Mouse (Mus musculus): ENCODE results near the gene Chrdl2. TPM values are rescaled to one million over a fixed set of nuclear protein-coding genes. Genes with fewer than 3 reads are reported as not detected.

Gene Chrdl2
- total RNA-seq, 1 experiment: 0.36 TPM

GRCm38 (mm10) chr7:99989844-99990760 is 15.9 kb upstream of the Chrdl2 start:
- peak overlapping the region; percentile 23; the same call in 1 of the 2 replicates for H3K9ac ChIP-seq (ENCODE audit: insufficient read depth, low read depth, low read length, poor library complexity, severe bottlenecking)
- peaks cover 7 to 18% of the 10 kb centered on the region in 2 experiments for H3K4me1 ChIP-seq (ENCODE audit: control insufficient read depth in 2 of 2, insufficient read depth in 2 of 2, low read length in 2 of 2, poor library complexity in 1 of 2)
- no peaks in the 10 kb centered on the region for H3K36me3 ChIP-seq (ENCODE audit: control insufficient read depth, insufficient read depth, low read length, poor library complexity, severe bottlenecking)
- no peak for DNase-seq (ENCODE audit: low read depth, low spot score)
- H3K9me3 ChIP-seq (ENCODE audit: control insufficient read depth, insufficient read depth, low read depth, low read length): no peaks in the 10 kb centered on the region
- in situ Hi-C loops (cut with MboI; ENCODE audit: low sequenced_read_pairs in 2 of 2, unreplicated experiment in 2 of 2): no loop called here
- no peak for TF ChIP-seq ZNF384 (IDR thresholded peaks at IDR 0.05; ENCODE audit: low read depth, low read length)
- no peak overlapping the region for H3K27ac ChIP-seq (ENCODE audit: insufficient read depth, low read depth, low read length, poor library complexity, severe bottlenecking)
- H3K4me3 ChIP-seq (ENCODE audit: insufficient read depth in 1 of 2, low read depth in 1 of 2, low read length in 2 of 2, poor library complexity in 1 of 2, severe bottlenecking in 1 of 2): peak overlapping the region in 1 of 2 experiments; percentile 48; a peak in 1 of 4 replicates

GRCm38 (mm10) chr7:99990990-99991707 is 14.8 kb upstream of the Chrdl2 start:
- H3K9me3 ChIP-seq (ENCODE audit: control insufficient read depth, insufficient read depth, low read depth, low read length): no peaks in the 10 kb centered on the region
- no peak for DNase-seq (ENCODE audit: low read depth, low spot score)
- H3K27ac ChIP-seq (ENCODE audit: insufficient read depth, low read depth, low read length, poor library complexity, severe bottlenecking): no peak overlapping the region
- H3K4me3 ChIP-seq (ENCODE audit: insufficient read depth in 1 of 2, low read depth in 1 of 2, low read length in 2 of 2, poor library complexity in 1 of 2, severe bottlenecking in 1 of 2): no peak overlapping the region
- no peak overlapping the region; the same call in 1 of the 2 replicates for H3K9ac ChIP-seq (ENCODE audit: insufficient read depth, low read depth, low read length, poor library complexity, severe bottlenecking)
- no peaks in the 10 kb centered on the region for H3K36me3 ChIP-seq (ENCODE audit: control insufficient read depth, insufficient read depth, low read length, poor library complexity, severe bottlenecking)
- no peak for TF ChIP-seq HCFC1 (IDR thresholded peaks at IDR 0.05; ENCODE audit: borderline replicate concordance, insufficient read depth, low read length)
- peaks cover 7 to 18% of the 10 kb centered on the region in 2 experiments for H3K4me1 ChIP-seq (ENCODE audit: control insufficient read depth in 2 of 2, insufficient read depth in 2 of 2, low read length in 2 of 2, poor library complexity in 1 of 2)
- in situ Hi-C loops (cut with MboI; ENCODE audit: low sequenced_read_pairs in 2 of 2, unreplicated experiment in 2 of 2): no loop called here

- Histone ChIP-seq H3K4me1 (ENCODE audit: control insufficient read depth in 2 of 2, insufficient read depth in 2 of 2, low read length in 2 of 2, poor library complexity in 1 of 2) (peaks cover 7 to 18% of the 10 kb centered on the region in 2 experiments), H3K9me3 (ENCODE audit: control insufficient read depth, insufficient read depth, low read depth, low read length) (no peaks in the 10 kb centered on the region), H3K9ac (ENCODE audit: insufficient read depth, low read depth, low read length, poor library complexity, severe bottlenecking) (no peak overlapping the region), H3K27ac (ENCODE audit: insufficient read depth, low read depth, low read length, poor library complexity, severe bottlenecking) (no peak overlapping the region), H3K36me3 (ENCODE audit: control insufficient read depth, insufficient read depth, low read length, poor library complexity, severe bottlenecking) (no peaks in the 10 kb centered on the region), H3K4me3 (ENCODE audit: insufficient read depth in 1 of 2, low read depth in 1 of 2, low read length in 2 of 2, poor library complexity in 1 of 2, severe bottlenecking in 1 of 2) (no peak overlapping the region)
- DNase-seq (ENCODE audit: low read depth, low spot score): no peak
- TF ChIP-seq CHD2 (IDR thresholded peaks at IDR 0.05; ENCODE audit: low read depth, low read length) (no peak), ZC3H11A (IDR thresholded peaks at IDR 0.05; ENCODE audit: borderline replicate concordance, low read depth, low read length) (no peak), ZNF384 (IDR thresholded peaks at IDR 0.05; ENCODE audit: low read depth, low read length) (no peak), HCFC1 (IDR thresholded peaks at IDR 0.05; ENCODE audit: borderline replicate concordance, insufficient read depth, low read length) (no peak), MAFK (IDR thresholded peaks at IDR 0.05; ENCODE audit: insufficient read depth, low read depth, low read length) (no peak)
- in situ Hi-C loops (cut with MboI; ENCODE audit: low sequenced_read_pairs in 2 of 2, unreplicated experiment in 2 of 2): no loop called here
These were observed 12.8 kb upstream of the Chrdl2 start for GRCm38 (mm10) chr7:99993159-99993558.

GRCm38 (mm10) chr7:99995186-99995585 is 10.8 kb upstream of the Chrdl2 start:
- no peak for DNase-seq (ENCODE audit: low read depth, low spot score)
- no peak overlapping the region for H3K27ac ChIP-seq (ENCODE audit: insufficient read depth, low read depth, low read length, poor library complexity, severe bottlenecking)
- no peaks in the 10 kb centered on the region for H3K36me3 ChIP-seq (ENCODE audit: control insufficient read depth, insufficient read depth, low read length, poor library complexity, severe bottlenecking)
- no peaks in the 10 kb centered on the region for H3K9me3 ChIP-seq (ENCODE audit: control insufficient read depth, insufficient read depth, low read depth, low read length)
- peaks cover 5 to 13% of the 10 kb centered on the region in 2 experiments for H3K4me1 ChIP-seq (ENCODE audit: control insufficient read depth in 2 of 2, insufficient read depth in 2 of 2, low read length in 2 of 2, poor library complexity in 1 of 2)
- in situ Hi-C loops (cut with MboI; ENCODE audit: low sequenced_read_pairs in 2 of 2, unreplicated experiment in 2 of 2): no loop called here
- no peak overlapping the region for H3K4me3 ChIP-seq (ENCODE audit: insufficient read depth in 1 of 2, low read depth in 1 of 2, low read length in 2 of 2, poor library complexity in 1 of 2, severe bottlenecking in 1 of 2)
- H3K9ac ChIP-seq (ENCODE audit: insufficient read depth, low read depth, low read length, poor library complexity, severe bottlenecking): no peak overlapping the region
- no peak for TF ChIP-seq CHD2 (IDR thresholded peaks at IDR 0.05; ENCODE audit: low read depth, low read length)
- no peak for TF ChIP-seq MAFK (IDR thresholded peaks at IDR 0.05; ENCODE audit: insufficient read depth, low read depth, low read length)
- TF ChIP-seq ZNF384 (IDR thresholded peaks at IDR 0.05; ENCODE audit: low read depth, low read length): no peak
- no peak for TF ChIP-seq ZC3H11A (IDR thresholded peaks at IDR 0.05; ENCODE audit: borderline replicate concordance, low read depth, low read length)
- TF ChIP-seq HCFC1 (IDR thresholded peaks at IDR 0.05; ENCODE audit: borderline replicate concordance, insufficient read depth, low read length): no peak

Measured in ES-E14 (cell line).